Mouse (Mus musculus): ENCODE measurements around the gene Cox5a.

Gene Cox5a

DNA sequence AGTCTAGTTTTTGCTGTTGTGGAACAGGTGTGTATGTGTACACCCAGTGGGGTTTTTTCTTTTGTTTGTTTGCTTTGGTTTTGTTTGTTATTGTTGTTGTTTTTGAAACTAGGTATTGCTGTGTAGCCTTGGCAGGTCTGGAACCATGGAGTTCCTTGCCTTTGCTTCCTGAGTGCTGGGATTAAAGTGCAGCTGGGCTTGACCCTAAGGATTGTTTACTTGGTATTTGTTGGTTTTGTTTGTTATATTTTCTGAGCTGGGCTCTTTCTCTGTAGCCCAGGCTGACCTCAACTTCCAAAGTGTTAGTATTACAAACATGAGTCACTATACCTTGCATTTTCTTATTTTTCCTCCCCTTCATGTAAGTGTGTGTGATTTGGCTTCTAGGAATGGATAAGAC is 5.4 kb downstream of the Cox5a start:
- DNase-seq = no peak

- DNase-seq = no peak
Measured at GRCm38 (mm10) chr9:57531946-57532345, 10.9 kb downstream of the Cox5a start.

GRCm38 (mm10) chr9:57536362-57536761 is 15.3 kb downstream of the Cox5a start:
- DNase-seq = no peak

GRCm38 (mm10) chr9:57537044-57537727 is 16.1 kb downstream of the Cox5a start, which contains the start of gene Fam219b:
Fam219b (plus strand) TSS chr9:57537528.
- DNase-seq = peak; percentile 84 to 86

- no peak for DNase-seq
Measured at GRCm38 (mm10) chr9:57537728-57538181, 16.7 kb downstream of the Cox5a start.

GRCm38 (mm10) chr9:57539550-57539949 is 18.5 kb downstream of the Cox5a start:
- DNase-seq = no peak

DNA sequence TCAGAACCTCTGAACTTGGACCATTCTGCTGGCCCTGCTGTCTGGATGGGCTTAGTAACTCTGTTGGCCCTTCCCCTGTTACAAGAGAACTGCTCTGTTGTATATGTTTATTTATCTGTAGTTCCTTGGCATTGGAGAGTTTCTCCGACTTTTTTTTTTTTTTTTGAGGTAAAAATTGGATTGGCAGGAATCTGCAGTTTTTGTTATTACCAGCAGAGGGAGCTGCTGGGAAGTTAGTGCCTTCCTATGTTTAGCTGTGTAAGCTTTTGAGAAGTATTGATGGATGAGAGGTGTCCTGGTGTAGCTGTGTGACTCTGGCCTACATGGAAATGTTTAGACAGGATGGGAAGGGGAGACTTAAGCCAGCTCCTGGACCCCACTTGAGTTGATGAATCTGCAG is 20.2 kb downstream of the Cox5a start:
- DNase-seq = peak; percentile 66 to 70

- no peak for DNase-seq
Measured at GRCm38 (mm10) chr9:57543951-57544350, 22.9 kb downstream of the Cox5a start.

- DNase-seq = no peak
Measured at GRCm38 (mm10) chr9:57547287-57547686, 26.2 kb downstream of the Cox5a start.

- no peak for DNase-seq
Measured at GRCm38 (mm10) chr9:57547869-57548268, 26.8 kb downstream of the Cox5a start.

GRCm38 (mm10) chr9:57549186-57549585 is 28.1 kb downstream of the Cox5a start:
- DNase-seq = no peak

GRCm38 (mm10) chr9:57550126-57550862 is 29.2 kb downstream of the Cox5a start:
- no peak for DNase-seq

- peak; percentile 41 to 51 for DNase-seq
Measured at GRCm38 (mm10) chr9:57552139-57552887, 31.2 kb downstream of the Cox5a start, which contains the start of gene Mpi. Mpi (minus strand) TSS chr9:57552763.

DNA sequence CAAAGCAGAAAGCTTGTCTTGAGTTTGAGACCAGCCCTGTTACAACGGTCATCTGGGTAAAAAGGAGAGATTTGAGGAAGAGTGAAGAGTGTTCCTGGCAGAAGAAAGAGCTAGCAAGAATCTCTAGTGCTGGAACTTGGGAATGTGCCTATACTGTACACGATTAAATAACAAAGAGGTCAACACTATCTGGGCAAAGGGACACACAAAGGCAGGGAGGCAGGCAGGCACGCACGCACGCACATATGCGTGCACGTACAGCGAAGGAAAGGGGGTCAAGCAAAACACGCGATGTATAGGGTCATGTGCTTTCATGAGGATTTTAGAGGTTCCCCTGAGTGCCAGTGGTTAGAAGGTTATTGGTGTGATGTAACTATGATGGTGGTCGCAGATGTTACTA is 32.0 kb downstream of the Cox5a start:
- DNase-seq = no peak

DNA sequence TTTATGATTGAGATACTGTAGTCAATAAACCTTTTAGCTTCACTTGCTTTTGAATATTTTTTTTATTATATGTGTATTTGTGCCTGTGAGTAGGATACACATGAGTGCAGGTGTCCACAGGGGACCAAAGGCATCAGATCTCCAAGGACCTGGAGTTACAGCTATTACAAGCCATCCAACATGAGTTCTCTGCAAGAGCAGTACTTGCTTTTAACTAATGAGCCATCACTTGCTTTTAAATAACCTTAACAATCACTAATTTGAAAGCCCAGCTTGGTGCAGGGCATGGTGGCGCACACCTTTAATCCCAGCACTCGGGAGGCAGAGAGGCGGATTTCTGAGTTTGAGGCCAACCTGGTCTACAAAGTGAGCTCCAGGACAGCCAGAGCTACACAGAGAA is 33.7 kb downstream of the Cox5a start:
- DNase-seq = no peak

DNA sequence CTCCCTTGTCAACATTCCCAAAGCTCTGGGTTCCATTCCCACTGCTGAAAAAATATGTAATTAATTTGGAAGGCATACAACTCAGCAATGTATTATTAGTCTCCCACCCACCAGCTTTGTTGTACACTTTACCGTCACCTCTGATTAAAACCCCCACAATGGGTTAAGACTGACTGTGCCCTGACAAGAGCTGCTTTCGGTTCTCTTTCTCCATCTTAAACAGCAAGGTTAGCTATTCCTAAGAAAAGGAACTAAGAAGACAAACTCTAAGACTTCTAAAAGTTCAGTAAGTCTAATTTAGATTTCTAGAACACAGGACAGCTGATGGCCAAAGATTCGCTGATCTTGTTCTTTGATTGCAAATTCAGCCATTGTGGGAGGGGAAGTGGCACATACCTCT is 36.1 kb downstream of the Cox5a start:
- no peak for DNase-seq

DNA sequence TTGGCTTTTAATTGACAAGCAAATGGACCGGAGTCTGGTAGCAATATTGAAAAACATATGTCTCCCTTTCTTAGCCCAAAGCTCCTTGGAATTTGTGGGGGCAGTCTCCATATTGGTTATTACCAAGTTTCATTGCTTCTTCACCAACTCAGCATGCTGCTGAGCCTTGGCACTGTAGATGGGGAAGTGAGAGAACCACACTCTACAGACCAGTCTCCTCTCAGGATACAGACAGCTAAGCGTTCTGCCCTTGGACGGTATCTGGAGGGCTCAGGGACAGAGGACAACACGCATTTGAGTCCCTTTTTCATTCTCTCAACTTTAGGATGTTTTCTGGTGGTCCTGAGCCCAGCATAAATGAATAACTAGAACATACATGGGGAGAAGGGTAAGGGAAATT is 37.6 kb downstream of the Cox5a start:
- DNase-seq = peak in 1 of 2 experiments; percentile 14

- DNase-seq = no peak
Measured at GRCm38 (mm10) chr9:57559568-57559967, 38.5 kb downstream of the Cox5a start.

DNA sequence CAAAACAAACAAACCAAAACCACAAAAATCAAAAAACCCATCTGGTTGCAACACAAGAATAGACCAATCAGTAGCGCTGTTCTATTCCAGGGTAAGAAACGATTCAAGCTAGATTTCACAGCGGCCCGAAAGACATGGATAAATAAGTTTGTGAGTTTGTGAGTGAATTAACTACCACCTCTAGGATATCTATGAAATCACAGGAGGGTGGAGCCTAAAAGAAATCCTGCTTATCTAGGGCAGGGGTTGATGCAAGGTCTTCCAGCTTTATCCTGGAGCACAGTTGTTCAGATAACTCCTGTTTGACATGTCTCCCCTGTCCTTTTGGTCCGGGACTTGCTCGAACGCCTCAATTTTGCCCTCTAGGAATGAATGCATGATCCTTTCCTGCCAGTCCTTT is 39.2 kb downstream of the Cox5a start:
- DNase-seq = no peak

GRCm38 (mm10) chr9:57560861-57561710 is 40.0 kb downstream of the Cox5a start, which contains the start of gene Scamp2:
Scamp2 (plus strand) TSS chr9:57560943.
- peak; percentile 96 to 97 for DNase-seq

- peak; percentile 65 to 72 for DNase-seq
Measured at GRCm38 (mm10) chr9:57561711-57562099, 40.6 kb downstream of the Cox5a start.

DNA sequence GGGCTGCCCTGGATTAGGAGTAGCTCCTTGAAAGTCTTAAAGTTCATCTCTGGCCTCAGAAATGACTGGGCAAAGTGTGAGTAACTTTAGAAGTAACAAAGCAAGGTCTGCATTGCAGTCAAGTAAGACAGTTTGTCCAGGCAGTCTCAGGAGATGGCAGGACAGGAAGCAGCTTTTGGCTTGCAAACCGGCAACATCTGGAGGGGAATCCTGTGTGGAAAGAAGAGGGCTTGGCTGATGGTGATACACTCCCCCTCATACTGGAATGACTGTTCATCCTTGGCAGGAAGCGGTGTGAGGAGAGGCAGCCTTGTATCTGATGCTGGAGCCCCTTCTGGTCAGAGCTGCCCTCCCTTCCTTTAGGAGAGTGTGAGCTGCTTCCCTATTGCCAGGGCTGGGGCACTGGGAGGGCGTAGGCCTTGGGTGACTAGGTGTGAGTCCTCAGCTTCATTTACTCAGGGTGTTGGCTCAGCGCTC is 41.9 kb downstream of the Cox5a start:
- DNase-seq = no peak

Data from B cell, adult 2 months (primary cell).